Mouse (Mus musculus) embryonic facial prominence, embryonic 14.5 days (tissue): ENCODE data around the gene Nrcam. TPM values are rescaled to one million over a fixed set of nuclear protein-coding genes. Genes with fewer than 3 reads are reported as not detected.

ENCODE experiments used
- ATAC-seq: fragments of 200-750 bp; cut with Nextera tagmentation; 2 replicates; pipeline ENCODE4 v1.8.0; 2017; ENCODE audit warnings: low read depth, moderate number of reproducible peaks, moderate TSS enrichment
- DNase-seq: peaks from one replicate; pipeline ENCODE4 v3.0.0-alpha.2; 2015; ENCODE audit warnings: low spot score
- H3K27ac ChIP-seq: fragments of 300-500 bp; sonication (generic); replicated peaks from 2 replicates; pipeline ENCODE4 v1.5.1; 2014; ENCODE audit warnings: low read depth, mild to moderate bottlenecking, low read length, moderate library complexity
- H3K27me3 ChIP-seq: fragments of 300-500 bp; sonication (generic); replicated peaks from 2 replicates; pipeline ENCODE4 v1.6.1; 2014; ENCODE audit warnings: low read length; ENCODE audit not compliant: control insufficient read depth, insufficient read depth
- H3K36me3 ChIP-seq: fragments of 300-500 bp; sonication (generic); 2 replicates; pipeline ENCODE4 v1.6.1; 2014; ENCODE audit warnings: low read length, mixed read lengths; ENCODE audit not compliant: control insufficient read depth, insufficient read depth
- H3K4me1 ChIP-seq: fragments of 300-500 bp; sonication (generic); 2 replicates; pipeline ENCODE4 v1.6.1; 2014; ENCODE audit warnings: antibody characterized with exemption, low read length; ENCODE audit not compliant: control insufficient read depth, insufficient read depth
- H3K4me2 ChIP-seq: fragments of 300-500 bp; sonication (generic); 2 replicates; pipeline ENCODE4 v1.6.1; 2014; ENCODE audit warnings: low read depth, mild to moderate bottlenecking, low read length, moderate library complexity, mixed read lengths
- H3K4me3 ChIP-seq: fragments of 300-500 bp; sonication (generic); 2 replicates; pipeline ENCODE4 v1.5.1; 2014; ENCODE audit warnings: low read depth, mild to moderate bottlenecking, low read length
- H3K9ac ChIP-seq: fragments of 300-500 bp; sonication (generic); 2 replicates; pipeline ENCODE4 v1.6.1; 2014; ENCODE audit warnings: low read depth, mild to moderate bottlenecking, low read length, moderate library complexity, mixed read lengths
- H3K9me3 ChIP-seq: fragments of 300-500 bp; sonication (generic); 2 replicates; pipeline ENCODE4 v1.6.1; 2016; ENCODE audit warnings: low read length; ENCODE audit not compliant: control insufficient read depth
- WGBS: fragments of 180-500 bp; shearing (Covaris S2); extraction: QIAGEN DNeasy Blood & Tissue Kit; methylation state at CpG from one replicate; pipeline ENCODE4 v1.1.7; 2014; 5-methylcytosine and 5-hydroxymethylcytosine counted together
- polyA plus RNA-seq: library from polyadenylated mRNA; unstranded; fragments of >200 nt; fragmentation: Nextera tagmentation; extraction: Ambion mirVana; gene quantifications from 2 replicates; pipeline ENCODE4 v1.2.1, GENCODE M21; 2014

Nrcam gene
- polyA plus RNA-seq, 1 experiment from 2014 or later: 8.7 TPM

- H3K9ac ChIP-seq: no peak overlapping the region
- no peaks in the 10 kb centered on the region for H3K4me1 ChIP-seq
- no peaks in the 10 kb centered on the region for H3K36me3 ChIP-seq
- peak; percentile 66 for DNase-seq
- no peaks in the 10 kb centered on the region for H3K9me3 ChIP-seq
- H3K4me2 ChIP-seq: no peak overlapping the region
- ATAC-seq: no peak
- H3K27me3 ChIP-seq: no peaks in the 10 kb centered on the region
- 56% methylated on average over 2 of the region's 2 CpGs for WGBS
- no peak overlapping the region for H3K4me3 ChIP-seq
- no peak overlapping the region; the same call in 1 of the 2 replicates for H3K27ac ChIP-seq
These were observed 288.3 kb downstream of the Nrcam start for GRCm38 (mm10) chr12:44617001-44617421.

GRCm38 (mm10) chr12:44617488-44617887 is 288.8 kb downstream of the Nrcam start:
- Histone ChIP-seq H3K4me3 (no peak overlapping the region), H3K36me3 (no peaks in the 10 kb centered on the region), H3K27me3 (no peaks in the 10 kb centered on the region), H3K9me3 (no peaks in the 10 kb centered on the region), H3K4me1 (no peaks in the 10 kb centered on the region), H3K27ac (no peak overlapping the region; the same call in 1 of the 2 replicates), H3K4me2 (no peak overlapping the region), H3K9ac (no peak overlapping the region)
- DNase-seq (no peak), ATAC-seq (no peak)
- 61% methylated on average over 1 of the region's 1 CpGs for WGBS

GRCm38 (mm10) chr12:44639341-44639921 is 310.7 kb downstream of the Nrcam start:
- Histone ChIP-seq H3K27me3 (no peaks in the 10 kb centered on the region), H3K9ac (no peak overlapping the region), H3K9me3 (no peaks in the 10 kb centered on the region), H3K4me2 (no peak overlapping the region), H3K4me3 (no peak overlapping the region), H3K36me3 (no peaks in the 10 kb centered on the region), H3K27ac (no peak overlapping the region), H3K4me1 (no peaks in the 10 kb centered on the region)
- ATAC-seq: no peak
- DNase-seq: no peak

- 3% methylated on average over 1 of the region's 1 CpGs for WGBS
- ATAC-seq: no peak
- H3K9me3 ChIP-seq: no peaks in the 10 kb centered on the region
These were observed 311.9 kb downstream of the Nrcam start for GRCm38 (mm10) chr12:44640579-44640978.

More at GRCm38 (mm10) chr12:44640579-44640978, 311.9 kb downstream of the Nrcam start:
- H3K27me3 ChIP-seq: no peaks in the 10 kb centered on the region
- no peaks in the 10 kb centered on the region for H3K4me1 ChIP-seq
- no peak overlapping the region for H3K27ac ChIP-seq
- H3K4me3 ChIP-seq: no peak overlapping the region
- no peak overlapping the region for H3K4me2 ChIP-seq
- DNase-seq: no peak
- H3K36me3 ChIP-seq: no peaks in the 10 kb centered on the region
- no peak overlapping the region for H3K9ac ChIP-seq

Other genes starting within 250 kb of the Nrcam start
- 27.5 and 31.4 TPM in 2 replicates for gene Dnajb9, start 118.6 kb upstream of the Nrcam start, polyA plus RNA-seq
- 72.7 and 78.6 TPM in 2 replicates for gene Pnpla8, start 107.5 kb upstream of the Nrcam start, polyA plus RNA-seq